8 mouse cellular contexts compared by ENCODE assay signal in genomic region chr9:120010781-120011511, GRCm38 (mm10). TPM values are rescaled to one million over a fixed set of nuclear protein-coding genes. Genes with fewer than 3 reads are reported as not detected.
DNase-seq lines count a peak whose midpoint lies in the region; ATAC-seq lines count a peak whose summit lies in the region.

No protein-coding gene starts in this region.

- H3K27ac ChIP-seq in intestine, embryonic 15.5 days, result peak overlapping the region; percentile 63

- ATAC-seq in intestine, embryonic 15.5 days, result peak; percentile 95

- intact Hi-C loops in gastrocnemius, postnatal 36 days (cut with DNase I), result no loop called here
- intact Hi-C loops in left cerebral cortex, postnatal 14 days (cut with DNase I), result loop anchor here (2.0 to 5.0 kb wide), 2 partner anchors 28 to 49 kb away; no protein-coding TSS in a partner anchor

- H3K4me3 ChIP-seq in intestine, embryonic 15.5 days (replicated peaks), result peak overlapping the region; percentile 38

- no peaks in the 10 kb centered on the region for H3K9me3 ChIP-seq in intestine, embryonic 15.5 days

- no peaks in the 10 kb centered on the region for H3K36me3 ChIP-seq in intestine, embryonic 15.5 days

- DNase-seq in adrenal gland, adult 8-10 months, result peak; percentile 96
- DNase-seq in embryo, embryonic 11.5 days (ENCODE audit: low read depth, low spot score), result peak; percentile 90
- DNase-seq in gastrocnemius, postnatal 36 days, result peak; percentile 97 to 98
- peak; percentile 97 to 99 for DNase-seq in left cerebral cortex, postnatal 14 days (ENCODE audit: low spot score in 2 of 2)
- peak; percentile 96 for DNase-seq in mesoderm, embryonic 11.5 days (ENCODE audit: low read depth, low spot score)
- peak; percentile 96 for DNase-seq in right cerebral cortex, postnatal 25 days
- DNase-seq in urinary bladder, postnatal 36 days (ENCODE audit: low spot score in 2 of 2), result peak; percentile 98

- peaks cover 7% of the 10 kb centered on the region; the same call in 1 of the 2 replicates for H3K4me1 ChIP-seq in intestine, embryonic 15.5 days (replicated peaks)

- 1% methylated on average over 55 of the region's 60 CpGs for WGBS in intestine, embryonic 15.5 days

- H3K27me3 ChIP-seq in intestine, embryonic 15.5 days (replicated peaks), result no peaks in the 10 kb centered on the region

- 0 out of 2 replicates have a peak overlapping the region, but pooled peaks have one; percentile 30 for H3K9ac ChIP-seq in intestine, embryonic 15.5 days

- peak overlapping the region; percentile 87 for H3K4me2 ChIP-seq in intestine, embryonic 15.5 days (replicated peaks)

RNA-seq across cellular contexts. Expression of gene Xirp1, which starts 12.5 kb away (rescaled TPM):
- under 1 TPM; 0.06 to 0.16 (median 0.10) TPM for total RNA-seq in adrenal gland, adult 8-10 months (2022)
- 100 to 1,000 TPM in 1 of 2 experiments, 10 to 100 TPM in 1; 96.9 to 125 TPM for total RNA-seq in gastrocnemius, postnatal 36 days (2021)
- polyA plus RNA-seq in intestine, embryonic 15.5 days (2015; fragmentation: Nextera tagmentation; extraction: Ambion mirVana), result 0.06 TPM in 1 of 2 replicates, not detected in the other
- under 1 TPM; 0.08 to 0.09 TPM for total RNA-seq in left cerebral cortex, postnatal 14 days (2021)

RNA-seq across cellular contexts. Expression of gene Csrnp1, which starts 26.5 kb away (rescaled TPM):
- total RNA-seq in adrenal gland, adult 8-10 months (2022), result 10 to 100 TPM in 3 of 4 experiments, 1 to 10 TPM in 1; 7.7 to 69.5 (median 16.0) TPM
- 10 to 100 TPM in 1 of 2 experiments, 1 to 10 TPM in 1; 3.0 to 11.0 TPM for total RNA-seq in gastrocnemius, postnatal 36 days (2021)
- 5.3 and 5.9 TPM in 2 replicates for polyA plus RNA-seq in intestine, embryonic 15.5 days (2015; fragmentation: Nextera tagmentation; extraction: Ambion mirVana)
- total RNA-seq in left cerebral cortex, postnatal 14 days (2021), result 10 to 100 TPM in 1 of 2 experiments, 1 to 10 TPM in 1; 9.4 to 11.1 TPM

RNA-seq across cellular contexts. Expression of gene Cx3cr1, which starts 58.7 kb away (rescaled TPM):
- total RNA-seq in adrenal gland, adult 8-10 months (2022), result 10 to 100 TPM in 2 of 4 experiments, 1 to 10 TPM in 2; 5.7 to 18.2 (median 12.4) TPM
- total RNA-seq in gastrocnemius, postnatal 36 days (2021), result under 1 TPM; 0.28 to 0.52 TPM
- polyA plus RNA-seq in intestine, embryonic 15.5 days (2015; fragmentation: Nextera tagmentation; extraction: Ambion mirVana), result 9.6 and 10.9 TPM in 2 replicates
- total RNA-seq in left cerebral cortex, postnatal 14 days (2021), result 10 to 100 TPM; 34.9 to 36.7 TPM

Comparison
In these comparisons a context has a peak if more than half of its experiments do, and no peak if none do; other contexts are left out.
1. Peak in every context shown above with its lines: DNase-seq, ATAC-seq, H3K4me3 ChIP-seq and H3K27ac ChIP-seq.
2. RNA of gene Xirp1, which starts 12.5 kb away (total RNA-seq): 96.9 to 125 TPM in gastrocnemius, postnatal 36 days; 0.06 to 0.16 TPM in adrenal gland, adult 8-10 months and 0.08 to 0.09 TPM in left cerebral cortex, postnatal 14 days; every median in the first group is over 10 times any median in the second.
3. RNA of gene Cx3cr1, which starts 58.7 kb away (total RNA-seq): 34.9 to 36.7 TPM in left cerebral cortex, postnatal 14 days and 5.7 to 18.2 TPM in adrenal gland, adult 8-10 months; 0.28 to 0.52 TPM in gastrocnemius, postnatal 36 days; every median in the first group is over 4 times any median in the second.